ENCODE assay signal across 11 mouse cellular contexts in the genomic region with DNA sequence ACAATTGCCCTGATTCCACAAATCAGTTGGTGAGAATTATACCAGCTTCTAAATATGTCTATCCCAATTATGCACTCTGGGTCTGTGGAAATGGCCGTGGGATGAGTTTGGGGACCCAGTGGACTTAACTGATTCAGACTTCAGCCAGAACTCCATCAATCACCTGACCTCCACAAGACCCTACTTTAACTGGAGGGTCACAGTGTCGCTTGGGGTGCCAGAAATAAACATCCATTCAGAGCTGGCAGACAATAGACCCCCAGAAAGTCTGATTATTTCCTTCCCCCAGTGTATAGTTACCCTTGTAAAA. TPM values are rescaled to one million over a fixed set of nuclear protein-coding genes. Genes with fewer than 3 reads are reported as not detected.
DNase-seq lines count a peak whose midpoint lies in the region; ATAC-seq and TF ChIP-seq lines count a peak whose summit lies in the region.
"Had no signal": no experiment of that assay in that cellular context is flagged by ENCODE, and none has a peak within 500 bp of the region (broad histone marks: within the 10 kb centered on the region; RNA-seq: fewer than 3 reads in every experiment).

No protein-coding gene starts in this region.

- H3K4me3 ChIP-seq in kidney, adult 2 months (ENCODE audit: insufficient read depth, low read depth, low read length): peak overlapping the region; percentile 15; the same call in 1 of the 2 replicates
- peak overlapping the region; percentile 47 for H3K4me3 ChIP-seq in bone marrow macrophage, adult 2 months (ENCODE audit: insufficient read depth, low read length)
- H3K4me3 ChIP-seq in liver, embryonic 14.5 days (ENCODE audit: insufficient read depth in 1 of 2, low read depth in 2 of 2, low read length in 2 of 2): peak overlapping the region; percentile 12 to 14; a peak in 2 of 4 replicates

- TF ChIP-seq CTCF in kidney, adult 2 months (conservative IDR thresholded peaks at IDR 0.05; ENCODE audit: insufficient read depth, insufficient read length, low read depth, low read length): no peak
- TF ChIP-seq CTCF in bone marrow macrophage, adult 2 months (IDR thresholded peaks at IDR 0.05; ENCODE audit: low read depth, low read length): no peak
- TF ChIP-seq CTCF in liver, embryonic 14.5 days (IDR thresholded peaks at IDR 0.05; ENCODE audit: low read depth): no peak

- H3K9me3 ChIP-seq in liver, embryonic 14.5 days (ENCODE audit: control insufficient read depth, low read length): no peaks in the 10 kb centered on the region

- DNase-seq in kidney, adult 2 months: no peak
- DNase-seq in kidney, adult 18-20 months: no peak
- DNase-seq in liver, embryonic 14.5 days (ENCODE audit: low read depth in 3 of 3, low spot score in 3 of 3): no peak
- DNase-seq in Muller cell, postnatal 12 days (ENCODE audit: inconsistent ontology term): no peak
- DNase-seq in left cerebral cortex, postnatal 10 days (ENCODE audit: extremely low spot score in 1 of 2, low spot score in 2 of 2): no peak
- DNase-seq: right cerebral cortex, postnatal 4 days had no signal

- H3K27ac ChIP-seq in kidney, adult 2 months (ENCODE audit: insufficient read depth, low read depth, low read length): no peak overlapping the region
- H3K27ac ChIP-seq in bone marrow macrophage, adult 2 months (ENCODE audit: insufficient read depth, low read depth, low read length): no peak overlapping the region
- H3K27ac ChIP-seq in liver, embryonic 14.5 days: no peak overlapping the region

- peak; percentile 44; the same call in 1 of the 2 replicates for ATAC-seq in granulocyte monocyte progenitor cell, adult 5-6 weeks (replicated peaks; ENCODE audit: poor library complexity, severe bottlenecking)
- ATAC-seq in liver, embryonic 14.5 days (ENCODE audit: insufficient read depth): no peak
- no peak for ATAC-seq in erythroblast, adult 5-6 weeks (replicated peaks; ENCODE audit: low FRiP score, poor library complexity, severe bottlenecking)

- no peak for TF ChIP-seq POLR2A in kidney, adult 2 months (IDR thresholded peaks at IDR 0.05; ENCODE audit: low read depth, low read length)
- TF ChIP-seq POLR2A in bone marrow macrophage, adult 2 months (IDR thresholded peaks at IDR 0.05; ENCODE audit: borderline replicate concordance, low read depth, low read length): no peak

- H3K4me2 ChIP-seq in liver, embryonic 14.5 days (ENCODE audit: low read depth): 0 out of 2 replicates have a peak overlapping the region, but pooled peaks have one; percentile 20

- H3K36me3 ChIP-seq in kidney, adult 2 months (ENCODE audit: control insufficient read depth, insufficient read depth, low read length): no peaks in the 10 kb centered on the region
- H3K36me3 ChIP-seq in liver, embryonic 14.5 days (replicated peaks; ENCODE audit: control insufficient read depth, insufficient read depth, low read depth): no peaks in the 10 kb centered on the region

- peaks cover 3% of the 10 kb centered on the region; the same call in 1 of the 2 replicates for H3K4me1 ChIP-seq in kidney, adult 2 months (ENCODE audit: control insufficient read depth, insufficient read depth, low read length)
- H3K4me1 ChIP-seq in bone marrow macrophage, adult 2 months (ENCODE audit: control insufficient read depth, insufficient read depth, low read length): 0 out of 2 replicates have a peak, but pooled peaks cover 2% of the 10 kb centered on the region
- no peaks in the 10 kb centered on the region for H3K4me1 ChIP-seq in liver, embryonic 14.5 days (replicated peaks; ENCODE audit: control insufficient read depth in 2 of 2, insufficient read depth in 2 of 2, low read length in 1 of 2)

- WGBS in kidney, adult 2 months: 21% methylated on average over 2 of the region's 2 CpGs
- 26% methylated on average over 2 of the region's 2 CpGs for WGBS in liver, embryonic 14.5 days (ENCODE audit: insufficient replicate concordance)

- no peak overlapping the region for H3K9ac ChIP-seq in liver, embryonic 14.5 days (replicated peaks)

- intact Hi-C loops in left cerebral cortex, postnatal 10 days (cut with DNase I): no loop called here

- no peaks in the 10 kb centered on the region for H3K27me3 ChIP-seq in kidney, adult 2 months (replicated peaks; ENCODE audit: control insufficient read depth, insufficient read depth, low read length)
- no peaks in the 10 kb centered on the region for H3K27me3 ChIP-seq in liver, embryonic 14.5 days (ENCODE audit: control insufficient read depth, insufficient read depth, low read length)

- TF ChIP-seq EP300 in liver, embryonic 14.5 days (IDR thresholded peaks at IDR 0.05; ENCODE audit: low read depth): no peak

RNA-seq across cellular contexts. Expression of gene Hyal5, which starts 37.0 kb away (rescaled TPM):
- not detected in 2 replicates for polyA plus RNA-seq in kidney, adult 2 months (2012; rRNA removed)
- polyA plus RNA-seq in bone marrow macrophage, adult 2 months (2012; ENCODE audit: insufficient read depth, insufficient read length, missing spikeins): not detected in 2 replicates
- not detected in 2 replicates for total RNA-seq in granulocyte monocyte progenitor cell, adult 5-6 weeks (2014; fragmentation: Nextera tagmentation)
- total RNA-seq in granulocyte monocyte progenitor cell, adult 5-6 weeks (2017): not detected in 2 replicates
- not detected in 2 replicates for polyA plus RNA-seq in liver, embryonic 14.5 days (2012; rRNA removed)
- not detected in 2 replicates for polyA plus RNA-seq in liver, embryonic 14.5 days (2014; fragmentation: Nextera tagmentation; extraction: Ambion mirVana)
- not detected for total RNA-seq in left cerebral cortex, postnatal 10 days (2021)
- not detected in 2 replicates for total RNA-seq in erythroblast, adult 5-6 weeks (2015; ENCODE audit: low replicate concordance)
- total RNA-seq in erythroblast, adult 5-6 weeks (2017; ENCODE audit: low replicate concordance): not detected in 2 replicates
- total RNA-seq: adrenal gland, postnatal 4 days; hematopoietic stem cell, adult 5-6 weeks had no signal
